Mouse (Mus musculus) liver, postnatal 0 days (tissue): ENCODE measurements around the gene Susd6.

Experiments
- CTCF ChIP-seq: sonication (generic); IDR thresholded peaks from 2 replicates; pipeline ENCODE4 v1.5.1; 2016; ENCODE audit warnings: antibody characterized with exemption, low read depth
- EP300 ChIP-seq: IDR thresholded peaks from 2 replicates; pipeline ENCODE4 v1.6.1; 2016; ENCODE audit warnings: antibody characterized with exemption, low read depth, mild to moderate bottlenecking

DNA sequence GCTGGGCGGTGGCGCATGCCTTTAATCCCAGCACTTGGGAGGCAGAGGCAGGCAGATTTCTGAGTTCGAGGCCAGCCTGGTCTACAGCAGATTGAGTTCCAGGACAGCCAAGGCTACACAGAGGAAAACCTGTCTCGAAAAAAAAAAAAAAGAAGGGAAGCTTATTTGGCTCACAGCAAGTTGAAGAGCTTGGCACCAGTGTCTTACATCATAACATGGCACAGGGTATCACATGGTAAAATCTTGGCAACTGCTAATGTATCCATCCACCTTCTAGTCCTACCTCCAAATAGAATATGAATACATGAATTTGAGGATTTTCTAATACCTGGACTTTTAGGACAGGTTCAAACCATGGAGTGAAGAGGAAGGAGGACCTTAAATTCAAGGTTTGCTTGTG, 4.2 kb downstream of the Susd6 start:
- TF ChIP-seq CTCF (no peak), EP300 (no peak)
